Mouse (Mus musculus): ENCODE data around the gene Zfp40. TPM values are rescaled to one million over a fixed set of nuclear protein-coding genes. Genes with fewer than 3 reads are reported as not detected.

Gene Zfp40
- 10.4 TPM for polyA plus RNA-seq (2014; fragmentation: Illumina TruSeq; extraction: RNeasy Lipid Tissue Mini Kit (QIAGEN cat#74804); ENCODE audit: low read depth, low replicate concordance)

DNA sequence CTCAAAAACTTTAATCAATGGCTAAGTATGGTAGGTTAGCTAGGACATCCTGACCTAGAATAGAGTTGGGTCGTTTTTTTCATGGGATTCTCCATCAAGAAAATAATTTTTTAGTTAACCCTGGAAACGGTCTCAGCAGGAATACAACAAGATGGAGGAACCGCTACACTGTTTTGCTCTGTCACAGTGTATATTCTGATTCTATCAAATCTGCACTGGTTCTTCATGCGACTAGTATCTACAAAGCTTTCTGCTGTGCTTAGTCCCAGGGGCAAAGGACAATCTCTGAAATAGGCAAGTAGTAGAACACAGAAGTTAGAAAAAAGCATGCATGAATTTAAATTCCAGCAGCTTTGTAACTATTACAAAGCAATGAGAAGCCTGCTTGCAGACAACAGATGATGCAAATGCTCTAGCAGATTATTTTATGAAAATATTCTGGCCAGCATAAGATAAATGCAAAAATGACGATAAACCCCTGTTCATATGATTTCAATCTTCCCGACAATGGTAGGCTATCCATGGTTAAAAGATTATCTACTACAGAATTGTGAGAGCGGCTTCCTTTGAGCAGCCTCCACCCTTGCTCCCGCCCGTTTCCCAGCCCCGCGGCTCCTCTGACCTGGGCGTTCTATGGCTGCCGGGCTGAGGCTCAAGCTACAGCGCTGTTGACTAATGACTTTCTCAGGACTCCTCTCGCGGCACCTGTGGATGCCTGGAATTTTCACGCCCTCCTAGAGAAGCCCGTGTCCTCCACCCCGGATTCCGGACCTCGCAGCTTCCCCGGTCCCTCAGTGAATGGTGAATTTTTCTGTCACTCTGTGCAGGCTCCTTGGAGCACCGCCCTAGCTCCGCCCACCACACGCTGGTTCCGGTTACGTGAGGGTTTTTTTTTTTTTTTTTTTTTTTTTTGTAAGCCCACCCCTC lies at the start of gene Zfp40:
Zfp40 (minus strand) TSS at position 800 of the 927 bp plus-strand sequence.

Other genes with a start within 250 kb of the Zfp40 start
- not detected for gene Vmn2r-ps130, start 132.1 kb downstream of the Zfp40 start, polyA plus RNA-seq (2014; fragmentation: Illumina TruSeq; extraction: RNeasy Lipid Tissue Mini Kit (QIAGEN cat#74804); ENCODE audit: low read depth, low replicate concordance)
- not detected for gene Vmn2r114, start 119.3 kb upstream of the Zfp40 start, polyA plus RNA-seq (2014; fragmentation: Illumina TruSeq; extraction: RNeasy Lipid Tissue Mini Kit (QIAGEN cat#74804); ENCODE audit: low read depth, low replicate concordance)
- not detected for gene Vmn2r115, start 150.5 kb upstream of the Zfp40 start, polyA plus RNA-seq (2014; fragmentation: Illumina TruSeq; extraction: RNeasy Lipid Tissue Mini Kit (QIAGEN cat#74804); ENCODE audit: low read depth, low replicate concordance)
- not detected for gene Vmn2r116, start 191.4 kb upstream of the Zfp40 start, polyA plus RNA-seq (2014; fragmentation: Illumina TruSeq; extraction: RNeasy Lipid Tissue Mini Kit (QIAGEN cat#74804); ENCODE audit: low read depth, low replicate concordance)